Mouse (Mus musculus) bone marrow macrophage, adult 2 months (primary cell): Measurements from ENCODE around the gene Plekhf1. TPM values are rescaled to one million over a fixed set of nuclear protein-coding genes. Genes with fewer than 3 reads are reported as not detected.

ENCODE experiments used
- H3K27ac ChIP-seq: 2 replicates; pipeline ENCODE4 v1.5.1; 2012; ENCODE audit warnings: low read depth, low read length; ENCODE audit not compliant: insufficient read depth
- H3K4me1 ChIP-seq: 2 replicates; pipeline ENCODE4 v1.6.1; 2012; ENCODE audit warnings: low read length; ENCODE audit not compliant: control insufficient read depth, insufficient read depth
- H3K4me3 ChIP-seq: 2 replicates; pipeline ENCODE4 v1.5.1; 2012; ENCODE audit warnings: mild to moderate bottlenecking, low read length, moderate library complexity; ENCODE audit not compliant: insufficient read depth
- CTCF ChIP-seq: IDR thresholded peaks from 2 replicates; pipeline ENCODE4 v1.5.1; 2012; ENCODE audit warnings: low read depth, mild to moderate bottlenecking, low read length, moderate library complexity
- POLR2A ChIP-seq: IDR thresholded peaks from 2 replicates; pipeline ENCODE4 v1.6.1; 2012; ENCODE audit warnings: mild to moderate bottlenecking, low read depth, low read length, borderline replicate concordance
- polyA plus RNA-seq: library from polyadenylated mRNA; stranded (reverse); fragments of >200 nt; gene quantifications from 2 replicates; pipeline ENCODE4 v1.2.4, GENCODE M21; 2012; ENCODE audit not compliant: missing spikeins, insufficient read depth, insufficient read length

Gene Plekhf1
- polyA plus RNA-seq, 1 experiment = 0.99 TPM

GRCm38 (mm10) chr7:38206564-38206963 is 21.3 kb downstream of the Plekhf1 start:
- no peak overlapping the region for H3K4me3 ChIP-seq
- H3K4me1 ChIP-seq = peaks cover 9% of the 10 kb centered on the region
- no peak overlapping the region for H3K27ac ChIP-seq
- TF ChIP-seq POLR2A (no peak), CTCF (no peak)

GRCm38 (mm10) chr7:38205801-38206200 is 22.0 kb downstream of the Plekhf1 start:
- Histone ChIP-seq H3K27ac (no peak overlapping the region), H3K4me1 (peaks cover 11% of the 10 kb centered on the region), H3K4me3 (no peak overlapping the region)
- no peak for TF ChIP-seq CTCF
- no peak for TF ChIP-seq POLR2A

GRCm38 (mm10) chr7:38204314-38204713 is 23.5 kb downstream of the Plekhf1 start:
- H3K4me3 ChIP-seq = no peak overlapping the region
- TF ChIP-seq CTCF (0 out of 2 replicates have a peak, but pooled peaks have one; percentile 25), POLR2A (no peak)
- H3K27ac ChIP-seq = no peak overlapping the region
- peaks cover 15% of the 10 kb centered on the region for H3K4me1 ChIP-seq

GRCm38 (mm10) chr7:38201290-38201658 is 26.5 kb downstream of the Plekhf1 start:
- no peak for TF ChIP-seq CTCF
- no peak for TF ChIP-seq POLR2A
- no peak overlapping the region for H3K4me3 ChIP-seq
- H3K4me1 ChIP-seq = peaks cover 14% of the 10 kb centered on the region
- H3K27ac ChIP-seq = no peak overlapping the region

- no peak for TF ChIP-seq POLR2A
- peak; percentile 99 for TF ChIP-seq CTCF
- Histone ChIP-seq H3K4me1 (peaks cover 14% of the 10 kb centered on the region), H3K27ac (peak overlapping the region; percentile 70), H3K4me3 (peak overlapping the region; percentile 43)
Observed at GRCm38 (mm10) chr7:38200606-38201289, 27.1 kb downstream of the Plekhf1 start.

GRCm38 (mm10) chr7:38199907-38200605 is 27.8 kb downstream of the Plekhf1 start:
- peak overlapping the region; percentile 43 for H3K4me3 ChIP-seq
- peak overlapping the region; percentile 70 for H3K27ac ChIP-seq
- peaks cover 14% of the 10 kb centered on the region for H3K4me1 ChIP-seq
- TF ChIP-seq POLR2A = no peak
- TF ChIP-seq CTCF = no peak

GRCm38 (mm10) chr7:38191571-38191970 is 36.2 kb downstream of the Plekhf1 start:
- no peak overlapping the region for H3K4me3 ChIP-seq
- TF ChIP-seq POLR2A = no peak
- peak; percentile 22; the same call in 1 of the 2 replicates for TF ChIP-seq CTCF
- H3K4me1 ChIP-seq = peaks cover 28% of the 10 kb centered on the region
- H3K27ac ChIP-seq = no peak overlapping the region

GRCm38 (mm10) chr7:38191146-38191545 is 36.7 kb downstream of the Plekhf1 start:
- no peak overlapping the region for H3K27ac ChIP-seq
- TF ChIP-seq POLR2A (no peak), CTCF (no peak)
- H3K4me3 ChIP-seq = no peak overlapping the region
- H3K4me1 ChIP-seq = peaks cover 32% of the 10 kb centered on the region

- H3K4me3 ChIP-seq = no peak overlapping the region
- H3K4me1 ChIP-seq = peaks cover 37% of the 10 kb centered on the region
- TF ChIP-seq POLR2A (no peak), CTCF (0 out of 2 replicates have a peak, but pooled peaks have one; percentile 40)
- H3K27ac ChIP-seq = no peak overlapping the region
Observed at GRCm38 (mm10) chr7:38190056-38190835, 37.6 kb downstream of the Plekhf1 start.

GRCm38 (mm10) chr7:38189136-38189982 is 38.5 kb downstream of the Plekhf1 start:
- H3K4me3 ChIP-seq = peak overlapping the region; percentile 39
- H3K4me1 ChIP-seq = peaks cover 44% of the 10 kb centered on the region
- H3K27ac ChIP-seq = peak overlapping the region; percentile 71
- TF ChIP-seq POLR2A = no peak
- no peak for TF ChIP-seq CTCF
